Mouse (Mus musculus) limb, embryonic 15.5 days (tissue): ENCODE measurements around the gene Ppig. TPM values are rescaled to one million over a fixed set of nuclear protein-coding genes. Genes with fewer than 3 reads are reported as not detected.
A peak's percentile ranks its signal among the peaks of the same experiment; 100 is the strongest.
"Not testable (repeated sequence)": the region's sequence is repeated elsewhere in the genome, so short reads cannot be mapped to it uniquely, and the experiment has no call there.

Source experiments
- ATAC-seq: fragments of 200-750 bp; cut with Nextera tagmentation; 2 replicates; pipeline ENCODE4 v1.8.0; 2017; ENCODE audit warnings: low read depth, moderate TSS enrichment; ENCODE audit not compliant: insufficient number of reproducible peaks, low FRiP score, low TSS enrichment
- H3K27ac ChIP-seq: fragments of 300-500 bp; sonication (generic); 2 replicates; pipeline ENCODE4 v1.5.1; 2015; ENCODE audit warnings: moderate library complexity, mild to moderate bottlenecking, inconsistent platforms
- H3K27me3 ChIP-seq: fragments of 300-500 bp; sonication (generic); 2 replicates; pipeline ENCODE4 v1.6.1; 2015; ENCODE audit warnings: inconsistent platforms
- H3K36me3 ChIP-seq: fragments of 300-500 bp; sonication (generic); 2 replicates; pipeline ENCODE4 v1.6.1; 2015; ENCODE audit warnings: inconsistent platforms
- H3K4me1 ChIP-seq: fragments of 300-500 bp; sonication (generic); 2 replicates; pipeline ENCODE4 v1.6.1; 2015; ENCODE audit warnings: inconsistent platforms
- H3K4me2 ChIP-seq: fragments of 300-500 bp; sonication (generic); 2 replicates; pipeline ENCODE4 v1.6.1; 2015; ENCODE audit warnings: mild to moderate bottlenecking, inconsistent platforms
- H3K4me3 ChIP-seq: fragments of 300-500 bp; sonication (generic); 2 replicates; pipeline ENCODE4 v1.5.1; 2015; ENCODE audit warnings: mild to moderate bottlenecking, inconsistent platforms
- H3K9ac ChIP-seq: fragments of 300-500 bp; sonication (generic); 2 replicates; pipeline ENCODE4 v1.6.1; 2015; ENCODE audit warnings: inconsistent platforms
- H3K9me3 ChIP-seq: fragments of 300-500 bp; sonication (generic); 2 replicates; pipeline ENCODE4 v1.6.1; 2016; ENCODE audit warnings: inconsistent platforms
- WGBS: fragments of 180-500 bp; shearing (Covaris S2); methylation state at CpG from one replicate; pipeline ENCODE4 v1.1.7; 2015; 5-methylcytosine and 5-hydroxymethylcytosine counted together
- polyA plus RNA-seq: library from polyadenylated mRNA; unstranded; fragments of >200 nt; fragmentation: Nextera tagmentation; extraction: Ambion mirVana; gene quantifications from 2 replicates; pipeline ENCODE4 v1.2.1, GENCODE M21; 2015

The Ppig gene
- polyA plus RNA-seq = 138 and 139 TPM in 2 replicates

GRCm38 (mm10) chr2:69722273-69722649 is at the start of gene Ppig:
Gene Ppig (plus strand): TSS chr2:69722545.
- peak within 1 kb of the TSS; percentile 93 for H3K27ac ChIP-seq
- H3K9me3 ChIP-seq = no peaks in the 10 kb centered on the region
- WGBS = 5% methylated on average over 12 of the region's 12 CpGs
- peak within 1 kb of the TSS; percentile 99 for H3K4me3 ChIP-seq
- no peaks in the 10 kb centered on the region for H3K27me3 ChIP-seq
- peaks cover 11% of the 10 kb centered on the region for H3K4me1 ChIP-seq
- no peak for ATAC-seq
- H3K36me3 ChIP-seq = no peaks in the 10 kb centered on the region
- peak within 1 kb of the TSS; percentile 91 for H3K9ac ChIP-seq
- H3K4me2 ChIP-seq = peak within 1 kb of the TSS; percentile 69

GRCm38 (mm10) chr2:69673723-69674122 is 48.6 kb upstream of the Ppig start:
- Histone ChIP-seq H3K36me3 (0 out of 2 replicates have a peak, but pooled peaks cover 3% of the 10 kb centered on the region), H3K9me3 (no peaks in the 10 kb centered on the region), H3K27ac (peak overlapping the region; percentile 18), H3K27me3 (no peaks in the 10 kb centered on the region), H3K4me3 (no peak overlapping the region), H3K4me2 (no peak overlapping the region), H3K4me1 (no peaks in the 10 kb centered on the region), H3K9ac (no peak overlapping the region)
- no peak for ATAC-seq
- 72% methylated on average over 5 of the region's 5 CpGs for WGBS

GRCm38 (mm10) chr2:69675266-69675665 is 47.1 kb upstream of the Ppig start:
- Histone ChIP-seq H3K4me1 (no peaks in the 10 kb centered on the region), H3K27ac (no peak overlapping the region), H3K9me3 (no peaks in the 10 kb centered on the region), H3K4me3 (no peak overlapping the region), H3K27me3 (no peaks in the 10 kb centered on the region), H3K4me2 (no peak overlapping the region), H3K36me3 (0 out of 2 replicates have a peak, but pooled peaks cover 3% of the 10 kb centered on the region), H3K9ac (no peak overlapping the region)
- 94% methylated on average over 9 of the region's 9 CpGs for WGBS
- no peak for ATAC-seq

- Histone ChIP-seq H3K27me3 (no peaks in the 10 kb centered on the region), H3K9ac (no peak overlapping the region), H3K4me1 (no peaks in the 10 kb centered on the region), H3K4me3 (no peak overlapping the region), H3K36me3 (peaks cover 4% of the 10 kb centered on the region; the same call in 1 of the 2 replicates), H3K9me3 (no peaks in the 10 kb centered on the region), H3K27ac (no peak overlapping the region), H3K4me2 (no peak overlapping the region)
- no peak for ATAC-seq
- 60% methylated on average over 2 of the region's 2 CpGs for WGBS
Observed at GRCm38 (mm10) chr2:69676713-69677112, 45.6 kb upstream of the Ppig start.

GRCm38 (mm10) chr2:69677215-69677614 is 45.1 kb upstream of the Ppig start:
- H3K9ac ChIP-seq, H3K27ac ChIP-seq, ATAC-seq, H3K4me2 ChIP-seq, H3K9me3 ChIP-seq, H3K4me3 ChIP-seq, H3K27me3 ChIP-seq, H3K36me3 ChIP-seq, H3K4me1 ChIP-seq: not testable (repeated sequence)
- 80% methylated on average over 2 of the region's 2 CpGs for WGBS

GRCm38 (mm10) chr2:69679990-69680389 is 42.4 kb upstream of the Ppig start:
- Histone ChIP-seq H3K9me3 (no peaks in the 10 kb centered on the region), H3K36me3 (peaks cover 9% of the 10 kb centered on the region; the same call in 1 of the 2 replicates), H3K27me3 (no peaks in the 10 kb centered on the region), H3K9ac (no peak overlapping the region), H3K4me1 (no peaks in the 10 kb centered on the region), H3K27ac (no peak overlapping the region), H3K4me2 (no peak overlapping the region), H3K4me3 (no peak overlapping the region)
- 56% methylated on average over 6 of the region's 6 CpGs for WGBS
- ATAC-seq = no peak

GRCm38 (mm10) chr2:69681931-69682330 is 40.4 kb upstream of the Ppig start:
- Histone ChIP-seq H3K4me1 (no peaks in the 10 kb centered on the region), H3K36me3 (peaks cover 9% of the 10 kb centered on the region; the same call in 1 of the 2 replicates), H3K27ac (no peak overlapping the region), H3K4me3 (no peak overlapping the region), H3K4me2 (no peak overlapping the region), H3K9me3 (no peaks in the 10 kb centered on the region), H3K27me3 (no peaks in the 10 kb centered on the region), H3K9ac (no peak overlapping the region)
- no peak for ATAC-seq
- WGBS = 91% methylated on average over 4 of the region's 4 CpGs

- no peak overlapping the region for H3K4me2 ChIP-seq
- H3K4me1 ChIP-seq = no peaks in the 10 kb centered on the region
- H3K9ac ChIP-seq = no peak overlapping the region
- ATAC-seq = no peak
- peaks cover 19% of the 10 kb centered on the region; the same call in 1 of the 2 replicates for H3K36me3 ChIP-seq
- no peaks in the 10 kb centered on the region for H3K27me3 ChIP-seq
- 91% methylated on average over 13 of the region's 13 CpGs for WGBS
- H3K4me3 ChIP-seq = no peak overlapping the region
- no peak overlapping the region for H3K27ac ChIP-seq
- no peaks in the 10 kb centered on the region for H3K9me3 ChIP-seq
Observed at GRCm38 (mm10) chr2:69683036-69683805, 39.1 kb upstream of the Ppig start.

GRCm38 (mm10) chr2:69684488-69684887 is 37.9 kb upstream of the Ppig start:
- no peak overlapping the region for H3K4me3 ChIP-seq
- no peaks in the 10 kb centered on the region for H3K4me1 ChIP-seq
- no peak overlapping the region for H3K4me2 ChIP-seq
- no peak overlapping the region for H3K27ac ChIP-seq
- peaks cover 24% of the 10 kb centered on the region for H3K36me3 ChIP-seq
- WGBS = 87% methylated on average over 3 of the region's 3 CpGs
- no peak for ATAC-seq
- no peaks in the 10 kb centered on the region for H3K27me3 ChIP-seq
- no peaks in the 10 kb centered on the region for H3K9me3 ChIP-seq
- no peak overlapping the region for H3K9ac ChIP-seq

- H3K36me3 ChIP-seq = peaks cover 45% of the 10 kb centered on the region
- H3K27me3 ChIP-seq = no peaks in the 10 kb centered on the region
- ATAC-seq = no peak
- H3K4me2 ChIP-seq = no peak overlapping the region
- H3K27ac ChIP-seq = no peak overlapping the region
- 89% methylated on average over 3 of the region's 3 CpGs for WGBS
- H3K4me1 ChIP-seq = no peaks in the 10 kb centered on the region
- H3K9ac ChIP-seq = no peak overlapping the region
- no peaks in the 10 kb centered on the region for H3K9me3 ChIP-seq
- H3K4me3 ChIP-seq = no peak overlapping the region
Observed at GRCm38 (mm10) chr2:69690214-69690613, 32.1 kb upstream of the Ppig start.

- no peaks in the 10 kb centered on the region for H3K9me3 ChIP-seq
- WGBS = 90% methylated on average over 6 of the region's 6 CpGs
- H3K27me3 ChIP-seq = no peaks in the 10 kb centered on the region
- no peak for ATAC-seq
- H3K4me1 ChIP-seq = no peaks in the 10 kb centered on the region
- no peak overlapping the region for H3K4me3 ChIP-seq
- no peak overlapping the region for H3K4me2 ChIP-seq
- peaks cover 45% of the 10 kb centered on the region for H3K36me3 ChIP-seq
- H3K9ac ChIP-seq = no peak overlapping the region
- no peak overlapping the region for H3K27ac ChIP-seq
Observed at GRCm38 (mm10) chr2:69690843-69691242, 31.5 kb upstream of the Ppig start.

GRCm38 (mm10) chr2:69693501-69693900 is 28.8 kb upstream of the Ppig start:
- no peak overlapping the region for H3K4me2 ChIP-seq
- no peaks in the 10 kb centered on the region for H3K4me1 ChIP-seq
- ATAC-seq = no peak
- no peak overlapping the region for H3K27ac ChIP-seq
- no peaks in the 10 kb centered on the region for H3K9me3 ChIP-seq
- H3K4me3 ChIP-seq = no peak overlapping the region
- H3K36me3 ChIP-seq = peaks cover 39% of the 10 kb centered on the region
- whole genome bisulfite sequencing = 84% methylated on average over 11 of the region's 11 CpGs
- H3K9ac ChIP-seq = no peak overlapping the region
- no peaks in the 10 kb centered on the region for H3K27me3 ChIP-seq
